In the genomic region with DNA sequence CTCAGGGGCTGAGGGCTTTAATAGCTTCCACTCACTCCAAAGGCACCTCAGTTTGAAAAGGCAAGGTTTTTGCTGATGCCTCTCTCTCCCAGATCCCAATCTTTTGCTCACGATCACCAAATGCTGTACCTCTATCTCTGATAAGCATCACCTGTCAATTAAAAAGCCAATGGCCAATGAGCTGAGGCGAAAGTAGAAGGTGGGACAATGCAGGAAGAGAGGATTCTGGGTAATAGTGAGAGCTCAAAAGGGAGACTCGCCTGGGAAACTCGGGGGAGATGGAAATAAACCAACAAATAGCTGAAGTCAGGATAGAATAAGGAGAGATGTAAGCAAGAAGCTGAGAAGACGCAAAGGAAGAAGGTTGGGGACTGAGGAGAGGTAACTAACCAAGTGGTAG, we compare ENCODE assay signal across 12 mouse cellular contexts.
"Had no signal": no experiment of that assay in that cellular context is flagged by ENCODE, and none has a peak within 500 bp of the region (broad histone marks: within the 10 kb centered on the region; RNA-seq: fewer than 3 reads in every experiment).

No protein-coding gene starts in this region.

- H3K36me3 ChIP-seq: kidney, embryonic 15.5 days; limb, embryonic 13.5 days; neural tube, embryonic 13.5 days; stomach, embryonic 15.5 days had no signal

- H3K27ac ChIP-seq: kidney, embryonic 15.5 days; limb, embryonic 13.5 days; liver, embryonic 14.5 days; neural tube, embryonic 13.5 days; stomach, embryonic 15.5 days had no signal

- H3K9ac ChIP-seq: kidney, embryonic 15.5 days; limb, embryonic 13.5 days; liver, embryonic 14.5 days; neural tube, embryonic 13.5 days; stomach, embryonic 15.5 days had no signal

- H3K27me3 ChIP-seq: kidney, embryonic 15.5 days; limb, embryonic 13.5 days; neural tube, embryonic 13.5 days; stomach, embryonic 15.5 days had no signal

- DNase-seq: kidney, postnatal 25 days; left cerebral cortex, postnatal 4 days; lung, adult 18-20 months; midbrain, embryonic 14.5 days; right cerebral cortex, postnatal 14 days; thymus, adult 2 months; thymus, postnatal 4 days had no signal

- H3K9me3 ChIP-seq: kidney, embryonic 15.5 days; limb, embryonic 13.5 days; neural tube, embryonic 13.5 days; stomach, embryonic 15.5 days had no signal

- H3K4me1 ChIP-seq: kidney, embryonic 15.5 days; stomach, embryonic 15.5 days had no signal

- H3K4me2 ChIP-seq: kidney, embryonic 15.5 days; limb, embryonic 13.5 days; neural tube, embryonic 13.5 days; stomach, embryonic 15.5 days had no signal

- H3K4me3 ChIP-seq: kidney, embryonic 15.5 days; limb, embryonic 13.5 days; neural tube, embryonic 13.5 days; stomach, embryonic 15.5 days had no signal
